Mouse (Mus musculus): Measurements from ENCODE around the gene Ifi47. TPM values are rescaled to one million over a fixed set of nuclear protein-coding genes. Genes with fewer than 3 reads are reported as not detected.

The Ifi47 gene
- polyA plus RNA-seq, 1 experiment from 2014 or later: 0.27 TPM

- Histone ChIP-seq H3K9ac (replicated peaks) (no peak overlapping the region), H3K9me3 (no peaks in the 10 kb centered on the region), H3K27ac (replicated peaks) (no peak overlapping the region), H3K27me3 (no peaks in the 10 kb centered on the region), H3K4me2 (replicated peaks) (no peak overlapping the region), H3K36me3 (no peaks in the 10 kb centered on the region), H3K4me3 (no peak overlapping the region), H3K4me1 (peaks cover 4% of the 10 kb centered on the region; the same call in 1 of the 2 replicates)
- ATAC-seq (ENCODE audit: low FRiP score, low read depth): no peak
- WGBS: 94% methylated on average over 1 of the region's 1 CpGs
Observed at GRCm38 (mm10) chr11:49092053-49092586, 15.7 kb downstream of the Ifi47 start.

GRCm38 (mm10) chr11:49092786-49093185 lies 16.4 kb downstream of the Ifi47 start:
- Histone ChIP-seq H3K27me3 (no peaks in the 10 kb centered on the region), H3K4me2 (replicated peaks) (no peak overlapping the region), H3K4me3 (no peak overlapping the region), H3K36me3 (no peaks in the 10 kb centered on the region), H3K27ac (replicated peaks) (no peak overlapping the region), H3K4me1 (peaks cover 4% of the 10 kb centered on the region; the same call in 1 of the 2 replicates), H3K9ac (replicated peaks) (no peak overlapping the region), H3K9me3 (no peaks in the 10 kb centered on the region)
- no peak for ATAC-seq (ENCODE audit: low FRiP score, low read depth)
- 93% methylated on average over 2 of the region's 2 CpGs for WGBS

- H3K4me3 ChIP-seq: no peak overlapping the region
- no peak overlapping the region for H3K4me2 ChIP-seq (replicated peaks)
- H3K9me3 ChIP-seq: no peaks in the 10 kb centered on the region
- no peak for ATAC-seq (ENCODE audit: low FRiP score, low read depth)
- no peaks in the 10 kb centered on the region; the same call in 1 of the 2 replicates for H3K4me1 ChIP-seq
- H3K27me3 ChIP-seq: no peaks in the 10 kb centered on the region
- H3K9ac ChIP-seq (replicated peaks): no peak overlapping the region
- no peak overlapping the region for H3K27ac ChIP-seq (replicated peaks)
- no peaks in the 10 kb centered on the region for H3K36me3 ChIP-seq
- 95% methylated on average over 6 of the region's 6 CpGs for WGBS
Observed at GRCm38 (mm10) chr11:49093861-49094660, 17.7 kb downstream of the Ifi47 start.

GRCm38 (mm10) chr11:49095367-49095766 lies 19.0 kb downstream of the Ifi47 start:
- no peaks in the 10 kb centered on the region for H3K27me3 ChIP-seq
- H3K9me3 ChIP-seq: no peaks in the 10 kb centered on the region
- no peaks in the 10 kb centered on the region; the same call in 1 of the 2 replicates for H3K4me1 ChIP-seq
- no peak overlapping the region for H3K9ac ChIP-seq (replicated peaks)
- WGBS: 90% methylated on average over 4 of the region's 4 CpGs
- H3K4me2 ChIP-seq (replicated peaks): no peak overlapping the region
- no peak overlapping the region for H3K4me3 ChIP-seq
- H3K36me3 ChIP-seq: no peaks in the 10 kb centered on the region
- no peak overlapping the region for H3K27ac ChIP-seq (replicated peaks)
- ATAC-seq (ENCODE audit: low FRiP score, low read depth): no peak

- H3K4me1 ChIP-seq: peaks cover 2% of the 10 kb centered on the region; the same call in 1 of the 2 replicates
- WGBS: 85% methylated on average over 3 of the region's 3 CpGs
- H3K4me3 ChIP-seq: no peak overlapping the region
- ATAC-seq (ENCODE audit: low FRiP score, low read depth): no peak
- H3K4me2 ChIP-seq (replicated peaks): no peak overlapping the region
- no peak overlapping the region for H3K9ac ChIP-seq (replicated peaks)
- H3K36me3 ChIP-seq: no peaks in the 10 kb centered on the region
- H3K27me3 ChIP-seq: no peaks in the 10 kb centered on the region
- no peak overlapping the region for H3K27ac ChIP-seq (replicated peaks)
- H3K9me3 ChIP-seq: no peaks in the 10 kb centered on the region
Observed at GRCm38 (mm10) chr11:49100409-49100808, 24.0 kb downstream of the Ifi47 start.

GRCm38 (mm10) chr11:49101500-49101899 lies 25.1 kb downstream of the Ifi47 start:
- WGBS: 55% methylated on average over 5 of the region's 5 CpGs

GRCm38 (mm10) chr11:49103047-49103693 lies 26.8 kb downstream of the Ifi47 start:
- WGBS: 16% methylated on average over 8 of the region's 8 CpGs
- Histone ChIP-seq H3K27me3 (no peaks in the 10 kb centered on the region), H3K4me1 (0 out of 2 replicates have a peak, but pooled peaks cover 2% of the 10 kb centered on the region), H3K27ac (replicated peaks) (no peak overlapping the region), H3K9me3 (no peaks in the 10 kb centered on the region), H3K4me3 (no peak overlapping the region), H3K9ac (replicated peaks) (no peak overlapping the region), H3K4me2 (replicated peaks) (no peak overlapping the region), H3K36me3 (no peaks in the 10 kb centered on the region)
- peak; percentile 75 for ATAC-seq (ENCODE audit: low FRiP score, low read depth)

More at GRCm38 (mm10) chr11:49101500-49101899, 25.1 kb downstream of the Ifi47 start:
- H3K27ac ChIP-seq (replicated peaks): no peak overlapping the region
- no peaks in the 10 kb centered on the region for H3K27me3 ChIP-seq
- H3K36me3 ChIP-seq: no peaks in the 10 kb centered on the region
- 0 out of 2 replicates have a peak, but pooled peaks cover 2% of the 10 kb centered on the region for H3K4me1 ChIP-seq
- H3K9me3 ChIP-seq: no peaks in the 10 kb centered on the region
- ATAC-seq (ENCODE audit: low FRiP score, low read depth): no peak
- H3K4me3 ChIP-seq: no peak overlapping the region
- no peak overlapping the region for H3K9ac ChIP-seq (replicated peaks)
- H3K4me2 ChIP-seq (replicated peaks): no peak overlapping the region

GRCm38 (mm10) chr11:49105752-49106151 lies 29.4 kb downstream of the Ifi47 start:
- H3K27me3 ChIP-seq: no peaks in the 10 kb centered on the region
- H3K4me3 ChIP-seq: no peak overlapping the region
- H3K9me3 ChIP-seq: no peaks in the 10 kb centered on the region
- 0 out of 2 replicates have a peak, but pooled peaks cover 2% of the 10 kb centered on the region for H3K4me1 ChIP-seq
- no peak for ATAC-seq (ENCODE audit: low FRiP score, low read depth)
- WGBS: 63% methylated on average over 1 of the region's 1 CpGs
- H3K36me3 ChIP-seq: no peaks in the 10 kb centered on the region
- H3K27ac ChIP-seq (replicated peaks): no peak overlapping the region
- H3K4me2 ChIP-seq (replicated peaks): no peak overlapping the region
- H3K9ac ChIP-seq (replicated peaks): no peak overlapping the region

- H3K36me3 ChIP-seq: no peaks in the 10 kb centered on the region
- H3K9me3 ChIP-seq: no peaks in the 10 kb centered on the region
- H3K27me3 ChIP-seq: no peaks in the 10 kb centered on the region
- no peak overlapping the region for H3K9ac ChIP-seq (replicated peaks)
- 0 out of 2 replicates have a peak, but pooled peaks cover 2% of the 10 kb centered on the region for H3K4me1 ChIP-seq
- 57% methylated on average over 10 of the region's 10 CpGs for WGBS
- H3K4me2 ChIP-seq (replicated peaks): no peak overlapping the region
- no peak overlapping the region for H3K27ac ChIP-seq (replicated peaks)
- ATAC-seq (ENCODE audit: low FRiP score, low read depth): no peak
- H3K4me3 ChIP-seq: no peak overlapping the region
Observed at GRCm38 (mm10) chr11:49107650-49108537, 31.5 kb downstream of the Ifi47 start.

GRCm38 (mm10) chr11:49108833-49109232 lies 32.4 kb downstream of the Ifi47 start:
- no peak for ATAC-seq (ENCODE audit: low FRiP score, low read depth)

GRCm38 (mm10) chr11:49111000-49111399 lies 34.6 kb downstream of the Ifi47 start:
- Histone ChIP-seq H3K9ac (replicated peaks) (no peak overlapping the region), H3K4me2 (replicated peaks) (no peak overlapping the region), H3K4me3 (no peak overlapping the region), H3K36me3 (no peaks in the 10 kb centered on the region), H3K4me1 (no peaks in the 10 kb centered on the region), H3K27ac (replicated peaks) (no peak overlapping the region), H3K27me3 (no peaks in the 10 kb centered on the region), H3K9me3 (no peaks in the 10 kb centered on the region)
- ATAC-seq (ENCODE audit: low FRiP score, low read depth): no peak
- 77% methylated on average over 1 of the region's 1 CpGs for WGBS

More at GRCm38 (mm10) chr11:49108833-49109232, 32.4 kb downstream of the Ifi47 start:
- Histone ChIP-seq H3K27ac (replicated peaks) (no peak overlapping the region), H3K4me2 (replicated peaks) (no peak overlapping the region), H3K9me3 (no peaks in the 10 kb centered on the region), H3K4me1 (no peaks in the 10 kb centered on the region), H3K9ac (replicated peaks) (no peak overlapping the region), H3K4me3 (no peak overlapping the region), H3K27me3 (no peaks in the 10 kb centered on the region), H3K36me3 (no peaks in the 10 kb centered on the region)
- 36% methylated on average over 1 of the region's 1 CpGs for WGBS
